Mouse (Mus musculus) cortical plate, adult 2 months (tissue): ENCODE data around the gene Tctn3. TPM values are rescaled to one million over a fixed set of nuclear protein-coding genes. Genes with fewer than 3 reads are reported as not detected.

Experiments used
- H3K27ac ChIP-seq: fragments of 200-500 bp; 2 replicates; pipeline ENCODE4 v1.5.1; 2012; ENCODE audit warnings: low read length, control low read depth, inconsistent platforms; ENCODE audit not compliant: insufficient read depth
- H3K4me1 ChIP-seq: fragments of 200-500 bp; 2 replicates; pipeline ENCODE4 v1.6.1; 2011; ENCODE audit warnings: low read length; ENCODE audit not compliant: control insufficient read depth, insufficient read depth
- H3K4me3 ChIP-seq: fragments of 200-500 bp; 2 replicates; pipeline ENCODE4 v1.5.1; 2011; ENCODE audit warnings: mild to moderate bottlenecking, low read length, control low read depth; ENCODE audit not compliant: insufficient read depth
- CTCF ChIP-seq: fragments of 200-500 bp; IDR thresholded peaks from 2 replicates; pipeline ENCODE4 v1.5.1; 2011; ENCODE audit warnings: mild to moderate bottlenecking, control low read depth, low read length; ENCODE audit not compliant: insufficient read depth; ENCODE audit errors: extremely low read depth
- POLR2A ChIP-seq: fragments of 200-500 bp; IDR thresholded peaks from 2 replicates; pipeline ENCODE4 v1.6.1; 2011; ENCODE audit warnings: mild to moderate bottlenecking, low read length, control low read depth; ENCODE audit not compliant: insufficient read depth; ENCODE audit errors: extremely low read depth
- polyA plus RNA-seq: library from polyadenylated mRNA; depleted of rRNA; stranded (reverse); fragments of >200 nt; gene quantifications from 2 replicates; pipeline ENCODE4 v1.2.3, GENCODE M21; 2012

Gene Tctn3
- polyA plus RNA-seq, 1 experiment: 35.0 TPM

GRCm38 (mm10) chr19:40646379-40646778 is 34.3 kb upstream of the Tctn3 start:
- Histone ChIP-seq H3K27ac (no peak overlapping the region), H3K4me1 (no peaks in the 10 kb centered on the region), H3K4me3 (no peak overlapping the region)
- no peak for TF ChIP-seq POLR2A
- no peak for TF ChIP-seq CTCF

- Histone ChIP-seq H3K27ac (no peak overlapping the region), H3K4me3 (no peak overlapping the region), H3K4me1 (no peaks in the 10 kb centered on the region)
- no peak for TF ChIP-seq CTCF
- TF ChIP-seq POLR2A: no peak
Measured at GRCm38 (mm10) chr19:40643846-40644245, 31.8 kb upstream of the Tctn3 start.

GRCm38 (mm10) chr19:40640799-40641198 is 28.8 kb upstream of the Tctn3 start:
- TF ChIP-seq CTCF (no peak), POLR2A (no peak)
- no peak overlapping the region for H3K4me3 ChIP-seq
- no peak overlapping the region for H3K27ac ChIP-seq
- no peaks in the 10 kb centered on the region for H3K4me1 ChIP-seq

- TF ChIP-seq CTCF (no peak), POLR2A (no peak)
- H3K4me3 ChIP-seq: no peak overlapping the region
- H3K27ac ChIP-seq: no peak overlapping the region
- H3K4me1 ChIP-seq: no peaks in the 10 kb centered on the region
Measured at GRCm38 (mm10) chr19:40639729-40640304, 27.8 kb upstream of the Tctn3 start.

- no peak overlapping the region for H3K27ac ChIP-seq
- no peaks in the 10 kb centered on the region for H3K4me1 ChIP-seq
- TF ChIP-seq POLR2A: no peak
- no peak for TF ChIP-seq CTCF
- H3K4me3 ChIP-seq: no peak overlapping the region
Measured at GRCm38 (mm10) chr19:40638582-40638981, 26.5 kb upstream of the Tctn3 start.

- peak overlapping the region; percentile 93 for H3K27ac ChIP-seq
- no peaks in the 10 kb centered on the region for H3K4me1 ChIP-seq
- TF ChIP-seq CTCF: no peak
- no peak for TF ChIP-seq POLR2A
- no peak overlapping the region for H3K4me3 ChIP-seq
Measured at GRCm38 (mm10) chr19:40637601-40638000, 25.6 kb upstream of the Tctn3 start.

- no peak overlapping the region for H3K4me3 ChIP-seq
- H3K27ac ChIP-seq: peak overlapping the region; percentile 93; the same call in 1 of the 2 replicates
- no peaks in the 10 kb centered on the region for H3K4me1 ChIP-seq
- TF ChIP-seq POLR2A (no peak), CTCF (no peak)
Measured at GRCm38 (mm10) chr19:40637091-40637490, 25.1 kb upstream of the Tctn3 start.

- Histone ChIP-seq H3K4me1 (no peaks in the 10 kb centered on the region), H3K4me3 (no peak overlapping the region), H3K27ac (no peak overlapping the region)
- TF ChIP-seq POLR2A: no peak
- no peak for TF ChIP-seq CTCF
Measured at GRCm38 (mm10) chr19:40633144-40633543, 21.1 kb upstream of the Tctn3 start.

GRCm38 (mm10) chr19:40632668-40633067 is 20.6 kb upstream of the Tctn3 start:
- Histone ChIP-seq H3K4me1 (no peaks in the 10 kb centered on the region), H3K27ac (no peak overlapping the region), H3K4me3 (no peak overlapping the region)
- no peak for TF ChIP-seq POLR2A
- no peak for TF ChIP-seq CTCF

- TF ChIP-seq POLR2A (no peak), CTCF (no peak)
- Histone ChIP-seq H3K4me1 (no peaks in the 10 kb centered on the region), H3K4me3 (no peak overlapping the region), H3K27ac (no peak overlapping the region)
Measured at GRCm38 (mm10) chr19:40632193-40632592, 20.2 kb upstream of the Tctn3 start.
